Mouse (Mus musculus): Measurements from ENCODE around the gene Bub3.

DNA sequence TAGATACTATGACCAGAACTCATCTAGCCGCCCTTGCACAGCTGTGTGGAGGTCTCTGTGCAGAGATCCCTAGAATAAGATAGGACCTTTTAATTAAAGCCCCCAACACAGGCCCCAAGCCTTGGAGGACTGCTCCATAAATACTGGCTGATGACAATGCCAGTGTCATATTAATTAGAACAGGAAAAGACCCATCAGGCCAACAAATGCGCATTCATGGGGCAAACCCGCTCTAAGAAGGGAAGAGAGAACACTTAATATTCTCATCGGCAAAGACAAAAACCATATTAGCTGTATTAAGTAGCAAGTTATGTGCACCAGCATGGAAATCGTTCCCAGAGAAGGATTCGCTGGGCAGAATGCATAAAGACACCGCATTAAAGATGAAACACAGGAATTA is 42.1 kb downstream of the Bub3 start:
- TF ChIP-seq CTCF (IDR thresholded peaks at IDR 0.05; ENCODE audit: low read depth, low read length) (no peak), GATA1 (IDR thresholded peaks at IDR 0.05; ENCODE audit: borderline replicate concordance, low read length) (no peak), TAL1 (conservative IDR thresholded peaks at IDR 0.05; ENCODE audit: low read depth, low read length) (no peak)
